Mouse (Mus musculus): ENCODE results near the gene B430305J03Rik. TPM values are rescaled to one million over a fixed set of nuclear protein-coding genes. Genes with fewer than 3 reads are reported as not detected.

The B430305J03Rik gene
- total and polyA plus RNA-seq, 2 experiments from 2014 or later, result 0.04 TPM; not detected in 1

DNA sequence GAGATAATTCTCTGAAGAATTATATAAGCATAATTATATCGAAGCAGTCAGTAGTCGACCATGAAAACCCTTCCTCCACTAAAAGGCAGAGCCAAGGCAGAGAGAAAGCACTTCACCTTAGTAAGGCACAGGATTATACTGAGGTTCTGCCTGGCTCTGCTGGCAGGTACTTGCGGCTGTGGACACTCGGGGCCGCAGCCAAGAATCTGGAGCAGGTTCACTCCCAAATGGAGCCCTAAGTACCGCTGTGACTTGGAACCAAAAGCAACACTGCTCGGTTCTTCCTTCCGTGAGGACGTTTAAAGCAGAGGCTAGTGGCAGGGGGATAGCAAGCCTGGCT is 3.0 kb downstream of the B430305J03Rik start:
- TF ChIP-seq CTCF (IDR thresholded peaks at IDR 0.05; ENCODE audit: low read depth), result no peak
- no peak for TF ChIP-seq EP300 (IDR thresholded peaks at IDR 0.05; ENCODE audit: low read depth)
- Histone ChIP-seq H3K36me3 (replicated peaks; ENCODE audit: control insufficient read depth, insufficient read depth, low read length) (no peaks in the 10 kb centered on the region), H3K9me3 (replicated peaks; ENCODE audit: control insufficient read depth, low read length) (no peaks in the 10 kb centered on the region), H3K27me3 (ENCODE audit: control insufficient read depth, insufficient read depth, low read length) (no peaks in the 10 kb centered on the region), H3K4me3 (ENCODE audit: low read depth, low read length) (peak overlapping the region; percentile 81), H3K4me1 (ENCODE audit: control insufficient read depth, insufficient read depth) (peaks cover 10% of the 10 kb centered on the region; the same call in 1 of the 2 replicates), H3K9ac (replicated peaks; ENCODE audit: low read depth, low read length) (peak overlapping the region; percentile 71), H3K27ac (ENCODE audit: low read depth) (peak overlapping the region; percentile 90), H3K4me2 (ENCODE audit: low read depth, low read length) (peak overlapping the region; percentile 94)
- ATAC-seq (ENCODE audit: insufficient read depth, low read depth), result no peak
- WGBS, result 3% methylated on average over 9 of the region's 9 CpGs
- DNase-seq (ENCODE audit: low spot score), result peak; percentile 32

DNA sequence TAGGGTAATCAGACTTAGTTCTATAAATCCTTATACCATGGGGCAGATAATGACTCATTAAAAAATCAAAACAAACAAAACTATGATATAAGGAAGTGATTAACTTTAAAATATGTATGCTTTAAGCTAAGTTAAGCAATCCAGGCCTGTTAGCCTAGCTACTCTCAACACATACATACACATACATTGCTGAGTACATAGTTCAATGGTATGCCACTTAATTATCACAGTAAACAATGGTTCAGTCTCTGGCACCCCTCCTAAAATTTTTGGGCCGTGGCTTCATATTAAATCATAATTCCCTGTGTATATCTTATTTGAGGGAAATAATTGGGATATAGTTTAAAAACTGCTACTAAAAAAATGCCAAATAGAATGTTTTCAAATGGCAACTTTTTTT is 4.4 kb downstream of the B430305J03Rik start, which contains the start of gene Rap2b:
Rap2b (plus strand) TSS at position 301 of the 400 bp plus-strand sequence.
- Histone ChIP-seq H3K27me3 (ENCODE audit: control insufficient read depth, insufficient read depth, low read length) (no peaks in the 10 kb centered on the region), H3K36me3 (replicated peaks; ENCODE audit: control insufficient read depth, insufficient read depth, low read length) (no peaks in the 10 kb centered on the region), H3K4me3 (ENCODE audit: low read depth, low read length) (no peak within 1 kb of the TSS), H3K9me3 (replicated peaks; ENCODE audit: control insufficient read depth, low read length) (no peaks in the 10 kb centered on the region), H3K4me1 (ENCODE audit: control insufficient read depth, insufficient read depth) (peaks cover 6% of the 10 kb centered on the region; the same call in 1 of the 2 replicates), H3K9ac (replicated peaks; ENCODE audit: low read depth, low read length) (no peak within 1 kb of the TSS), H3K4me2 (ENCODE audit: low read depth, low read length) (peak within 1 kb of the TSS; percentile 94; the same call in 1 of the 2 replicates), H3K27ac (ENCODE audit: low read depth) (no peak within 1 kb of the TSS)
- ATAC-seq (ENCODE audit: insufficient read depth, low read depth) (no peak), DNase-seq (ENCODE audit: low spot score) (no peak)
- TF ChIP-seq EP300 (IDR thresholded peaks at IDR 0.05; ENCODE audit: low read depth) (no peak), CTCF (IDR thresholded peaks at IDR 0.05; ENCODE audit: low read depth) (no peak)
- 83% methylated on average over 1 of the region's 1 CpGs for WGBS

GRCm38 (mm10) chr3:61358756-61359293 is 6.9 kb downstream of the B430305J03Rik start:
- no peak overlapping the region for H3K9ac ChIP-seq (replicated peaks; ENCODE audit: low read depth, low read length)
- no peaks in the 10 kb centered on the region for H3K9me3 ChIP-seq (replicated peaks; ENCODE audit: control insufficient read depth, low read length)
- no peak for ATAC-seq (ENCODE audit: insufficient read depth, low read depth)
- 26% methylated on average over 7 of the region's 7 CpGs for WGBS
- H3K27me3 ChIP-seq (ENCODE audit: control insufficient read depth, insufficient read depth, low read length), result no peaks in the 10 kb centered on the region
- no peak overlapping the region for H3K27ac ChIP-seq (ENCODE audit: low read depth)
- no peak overlapping the region for H3K4me2 ChIP-seq (ENCODE audit: low read depth, low read length)
- no peak for TF ChIP-seq EP300 (IDR thresholded peaks at IDR 0.05; ENCODE audit: low read depth)
- no peak for TF ChIP-seq CTCF (IDR thresholded peaks at IDR 0.05; ENCODE audit: low read depth)
- DNase-seq (ENCODE audit: low spot score), result no peak
- no peak overlapping the region for H3K4me3 ChIP-seq (ENCODE audit: low read depth, low read length)
- H3K4me1 ChIP-seq (ENCODE audit: control insufficient read depth, insufficient read depth), result no peaks in the 10 kb centered on the region
- H3K36me3 ChIP-seq (replicated peaks; ENCODE audit: control insufficient read depth, insufficient read depth, low read length), result no peaks in the 10 kb centered on the region

GRCm38 (mm10) chr3:61358107-61358506 is 7.6 kb downstream of the B430305J03Rik start:
- DNase-seq (ENCODE audit: low spot score), result no peak
- Histone ChIP-seq H3K9me3 (replicated peaks; ENCODE audit: control insufficient read depth, low read length) (no peaks in the 10 kb centered on the region), H3K9ac (replicated peaks; ENCODE audit: low read depth, low read length) (no peak overlapping the region), H3K27me3 (ENCODE audit: control insufficient read depth, insufficient read depth, low read length) (no peaks in the 10 kb centered on the region), H3K4me3 (ENCODE audit: low read depth, low read length) (no peak overlapping the region), H3K36me3 (replicated peaks; ENCODE audit: control insufficient read depth, insufficient read depth, low read length) (no peaks in the 10 kb centered on the region), H3K4me2 (ENCODE audit: low read depth, low read length) (no peak overlapping the region), H3K4me1 (ENCODE audit: control insufficient read depth, insufficient read depth) (no peaks in the 10 kb centered on the region), H3K27ac (ENCODE audit: low read depth) (no peak overlapping the region)
- no peak for ATAC-seq (ENCODE audit: insufficient read depth, low read depth)
- TF ChIP-seq CTCF (IDR thresholded peaks at IDR 0.05; ENCODE audit: low read depth), result no peak
- 56% methylated on average over 6 of the region's 6 CpGs for WGBS

DNA sequence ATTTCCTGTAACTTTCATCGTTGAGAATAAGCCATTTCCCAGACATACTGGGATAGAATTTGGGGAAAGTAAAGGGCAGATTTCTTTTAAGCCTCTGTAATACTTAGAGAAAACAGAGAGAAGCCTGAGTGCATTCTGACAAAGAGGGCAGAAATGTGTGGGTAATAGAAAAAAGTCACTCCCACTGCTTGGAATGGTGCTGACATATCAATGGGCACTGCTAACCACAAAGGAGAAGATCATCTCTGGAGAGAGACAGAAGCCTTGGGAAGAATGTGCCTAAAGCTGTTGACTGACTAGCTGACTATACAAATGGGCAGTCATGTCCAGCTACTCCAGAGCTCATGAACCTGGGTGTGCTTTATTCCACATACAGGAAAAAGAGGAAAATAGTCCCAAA is 10.3 kb downstream of the B430305J03Rik start:
- no peaks in the 10 kb centered on the region for H3K36me3 ChIP-seq (replicated peaks; ENCODE audit: control insufficient read depth, insufficient read depth, low read length)
- H3K9ac ChIP-seq (replicated peaks; ENCODE audit: low read depth, low read length), result no peak overlapping the region
- H3K4me2 ChIP-seq (ENCODE audit: low read depth, low read length), result no peak overlapping the region
- no peaks in the 10 kb centered on the region for H3K9me3 ChIP-seq (replicated peaks; ENCODE audit: control insufficient read depth, low read length)
- no peak for ATAC-seq (ENCODE audit: insufficient read depth, low read depth)
- no peak overlapping the region for H3K4me3 ChIP-seq (ENCODE audit: low read depth, low read length)
- no peak overlapping the region for H3K27ac ChIP-seq (ENCODE audit: low read depth)
- WGBS, result 70% methylated on average over 1 of the region's 1 CpGs
- TF ChIP-seq CTCF (IDR thresholded peaks at IDR 0.05; ENCODE audit: low read depth) (no peak), EP300 (IDR thresholded peaks at IDR 0.05; ENCODE audit: low read depth) (no peak)
- no peaks in the 10 kb centered on the region for H3K4me1 ChIP-seq (ENCODE audit: control insufficient read depth, insufficient read depth)
- no peak for DNase-seq (ENCODE audit: low spot score)
- no peaks in the 10 kb centered on the region for H3K27me3 ChIP-seq (ENCODE audit: control insufficient read depth, insufficient read depth, low read length)

GRCm38 (mm10) chr3:61349433-61349832 is 16.3 kb downstream of the B430305J03Rik start:
- 68% methylated on average over 1 of the region's 1 CpGs for WGBS
- Histone ChIP-seq H3K9ac (replicated peaks; ENCODE audit: low read depth, low read length) (no peak overlapping the region), H3K27ac (ENCODE audit: low read depth) (no peak overlapping the region), H3K9me3 (replicated peaks; ENCODE audit: control insufficient read depth, low read length) (no peaks in the 10 kb centered on the region), H3K4me3 (ENCODE audit: low read depth, low read length) (no peak overlapping the region), H3K27me3 (ENCODE audit: control insufficient read depth, insufficient read depth, low read length) (no peaks in the 10 kb centered on the region), H3K36me3 (replicated peaks; ENCODE audit: control insufficient read depth, insufficient read depth, low read length) (no peaks in the 10 kb centered on the region), H3K4me1 (ENCODE audit: control insufficient read depth, insufficient read depth) (no peaks in the 10 kb centered on the region), H3K4me2 (ENCODE audit: low read depth, low read length) (no peak overlapping the region)
- DNase-seq (ENCODE audit: low spot score), result no peak
- no peak for TF ChIP-seq CTCF (IDR thresholded peaks at IDR 0.05; ENCODE audit: low read depth)
- no peak for TF ChIP-seq EP300 (IDR thresholded peaks at IDR 0.05; ENCODE audit: low read depth)
- no peak for ATAC-seq (ENCODE audit: insufficient read depth, low read depth)
